Mouse (Mus musculus): ENCODE measurements around the gene Pkp4. TPM values are rescaled to one million over a fixed set of nuclear protein-coding genes. Genes with fewer than 3 reads are reported as not detected.

The Pkp4 gene
- polyA plus RNA-seq, 1 experiment from 2014 or later: 27.7 TPM

GRCm38 (mm10) chr2:59169572-59170207 lies 9.0 kb downstream of the Pkp4 start:
- Histone ChIP-seq H3K9me3 (ENCODE audit: control insufficient read depth) (no peaks in the 10 kb centered on the region), H3K4me1 (replicated peaks; ENCODE audit: control insufficient read depth, insufficient read depth, low read length) (peaks cover 15% of the 10 kb centered on the region; the same call in 1 of the 2 replicates), H3K4me2 (replicated peaks; ENCODE audit: low read depth) (peak overlapping the region; percentile 21; the same call in 1 of the 2 replicates), H3K27me3 (replicated peaks; ENCODE audit: control insufficient read depth, insufficient read depth, low read length) (no peaks in the 10 kb centered on the region), H3K4me3 (ENCODE audit: low read depth, low read length) (no peak overlapping the region), H3K27ac (ENCODE audit: low read depth, low read length) (peak overlapping the region; percentile 29; the same call in 1 of the 2 replicates), H3K36me3 (ENCODE audit: control insufficient read depth, insufficient read depth) (no peaks in the 10 kb centered on the region), H3K9ac (ENCODE audit: low read depth, low read length) (no peak overlapping the region)
- 39% methylated on average over 9 of the region's 9 CpGs for WGBS
- peak; percentile 32; the same call in 1 of the 2 replicates for ATAC-seq
- no peak for TF ChIP-seq CTCF (IDR thresholded peaks at IDR 0.05; ENCODE audit: low read depth)

GRCm38 (mm10) chr2:59170208-59170589 lies 9.5 kb downstream of the Pkp4 start:
- ATAC-seq: peak; percentile 37; the same call in 1 of the 2 replicates

GRCm38 (mm10) chr2:59170593-59170992 lies 9.9 kb downstream of the Pkp4 start:
- Histone ChIP-seq H3K4me1 (replicated peaks; ENCODE audit: control insufficient read depth, insufficient read depth, low read length) (peaks cover 15% of the 10 kb centered on the region; the same call in 1 of the 2 replicates), H3K9me3 (ENCODE audit: control insufficient read depth) (no peaks in the 10 kb centered on the region), H3K27me3 (replicated peaks; ENCODE audit: control insufficient read depth, insufficient read depth, low read length) (no peaks in the 10 kb centered on the region), H3K4me2 (replicated peaks; ENCODE audit: low read depth) (no peak overlapping the region), H3K27ac (ENCODE audit: low read depth, low read length) (no peak overlapping the region), H3K4me3 (ENCODE audit: low read depth, low read length) (no peak overlapping the region), H3K9ac (ENCODE audit: low read depth, low read length) (no peak overlapping the region), H3K36me3 (ENCODE audit: control insufficient read depth, insufficient read depth) (no peaks in the 10 kb centered on the region)
- 90% methylated on average over 5 of the region's 5 CpGs for WGBS
- TF ChIP-seq CTCF (IDR thresholded peaks at IDR 0.05; ENCODE audit: low read depth): no peak
- ATAC-seq: no peak

More at GRCm38 (mm10) chr2:59170208-59170589, 9.5 kb downstream of the Pkp4 start:
- TF ChIP-seq CTCF (IDR thresholded peaks at IDR 0.05; ENCODE audit: low read depth): no peak
- H3K4me2 ChIP-seq (replicated peaks; ENCODE audit: low read depth): no peak overlapping the region
- H3K4me3 ChIP-seq (ENCODE audit: low read depth, low read length): no peak overlapping the region
- 52% methylated on average over 3 of the region's 3 CpGs for WGBS
- H3K27ac ChIP-seq (ENCODE audit: low read depth, low read length): 0 out of 2 replicates have a peak overlapping the region, but pooled peaks have one; percentile 29
- no peaks in the 10 kb centered on the region for H3K36me3 ChIP-seq (ENCODE audit: control insufficient read depth, insufficient read depth)
- H3K9ac ChIP-seq (ENCODE audit: low read depth, low read length): no peak overlapping the region
- H3K4me1 ChIP-seq (replicated peaks; ENCODE audit: control insufficient read depth, insufficient read depth, low read length): peaks cover 15% of the 10 kb centered on the region; the same call in 1 of the 2 replicates
- no peaks in the 10 kb centered on the region for H3K9me3 ChIP-seq (ENCODE audit: control insufficient read depth)
- no peaks in the 10 kb centered on the region for H3K27me3 ChIP-seq (replicated peaks; ENCODE audit: control insufficient read depth, insufficient read depth, low read length)

GRCm38 (mm10) chr2:59171533-59171932 lies 10.9 kb downstream of the Pkp4 start:
- Histone ChIP-seq H3K27ac (ENCODE audit: low read depth, low read length) (no peak overlapping the region), H3K27me3 (replicated peaks; ENCODE audit: control insufficient read depth, insufficient read depth, low read length) (no peaks in the 10 kb centered on the region), H3K36me3 (ENCODE audit: control insufficient read depth, insufficient read depth) (no peaks in the 10 kb centered on the region), H3K4me3 (ENCODE audit: low read depth, low read length) (no peak overlapping the region), H3K4me1 (replicated peaks; ENCODE audit: control insufficient read depth, insufficient read depth, low read length) (peaks cover 15% of the 10 kb centered on the region; the same call in 1 of the 2 replicates), H3K9me3 (ENCODE audit: control insufficient read depth) (no peaks in the 10 kb centered on the region), H3K4me2 (replicated peaks; ENCODE audit: low read depth) (no peak overlapping the region), H3K9ac (ENCODE audit: low read depth, low read length) (no peak overlapping the region)
- TF ChIP-seq CTCF (IDR thresholded peaks at IDR 0.05; ENCODE audit: low read depth): no peak
- no peak for ATAC-seq
- WGBS: 47% methylated on average over 5 of the region's 5 CpGs

- Histone ChIP-seq H3K27ac (ENCODE audit: low read depth, low read length) (peak overlapping the region; percentile 54; the same call in 1 of the 2 replicates), H3K4me3 (ENCODE audit: low read depth, low read length) (no peak overlapping the region), H3K36me3 (ENCODE audit: control insufficient read depth, insufficient read depth) (no peaks in the 10 kb centered on the region), H3K9me3 (ENCODE audit: control insufficient read depth) (no peaks in the 10 kb centered on the region), H3K27me3 (replicated peaks; ENCODE audit: control insufficient read depth, insufficient read depth, low read length) (no peaks in the 10 kb centered on the region), H3K4me2 (replicated peaks; ENCODE audit: low read depth) (peak overlapping the region; percentile 49), H3K4me1 (replicated peaks; ENCODE audit: control insufficient read depth, insufficient read depth, low read length) (peaks cover 21% of the 10 kb centered on the region), H3K9ac (ENCODE audit: low read depth, low read length) (no peak overlapping the region)
- peak; percentile 71 for ATAC-seq
- no peak for TF ChIP-seq CTCF (IDR thresholded peaks at IDR 0.05; ENCODE audit: low read depth)
- 39% methylated on average over 6 of the region's 6 CpGs for WGBS
Measured at GRCm38 (mm10) chr2:59175926-59176325, 15.3 kb downstream of the Pkp4 start.

GRCm38 (mm10) chr2:59178191-59178590 lies 17.5 kb downstream of the Pkp4 start:
- H3K4me2 ChIP-seq (replicated peaks; ENCODE audit: low read depth): no peak overlapping the region
- WGBS: 86% methylated on average over 8 of the region's 8 CpGs
- TF ChIP-seq CTCF (IDR thresholded peaks at IDR 0.05; ENCODE audit: low read depth): no peak
- no peak overlapping the region for H3K9ac ChIP-seq (ENCODE audit: low read depth, low read length)
- no peaks in the 10 kb centered on the region for H3K36me3 ChIP-seq (ENCODE audit: control insufficient read depth, insufficient read depth)
- no peak overlapping the region for H3K27ac ChIP-seq (ENCODE audit: low read depth, low read length)
- no peak for ATAC-seq
- peaks cover 13% of the 10 kb centered on the region for H3K4me1 ChIP-seq (replicated peaks; ENCODE audit: control insufficient read depth, insufficient read depth, low read length)
- no peaks in the 10 kb centered on the region for H3K9me3 ChIP-seq (ENCODE audit: control insufficient read depth)
- H3K4me3 ChIP-seq (ENCODE audit: low read depth, low read length): no peak overlapping the region
- no peaks in the 10 kb centered on the region for H3K27me3 ChIP-seq (replicated peaks; ENCODE audit: control insufficient read depth, insufficient read depth, low read length)

Data from intestine, postnatal 0 days (tissue).